Mouse (Mus musculus): Measurements from ENCODE around the gene Pdss1.
"Not testable (repeated sequence)": the region's sequence is repeated elsewhere in the genome, so short reads cannot be mapped to it uniquely, and the experiment has no call there.

The Pdss1 gene

DNA sequence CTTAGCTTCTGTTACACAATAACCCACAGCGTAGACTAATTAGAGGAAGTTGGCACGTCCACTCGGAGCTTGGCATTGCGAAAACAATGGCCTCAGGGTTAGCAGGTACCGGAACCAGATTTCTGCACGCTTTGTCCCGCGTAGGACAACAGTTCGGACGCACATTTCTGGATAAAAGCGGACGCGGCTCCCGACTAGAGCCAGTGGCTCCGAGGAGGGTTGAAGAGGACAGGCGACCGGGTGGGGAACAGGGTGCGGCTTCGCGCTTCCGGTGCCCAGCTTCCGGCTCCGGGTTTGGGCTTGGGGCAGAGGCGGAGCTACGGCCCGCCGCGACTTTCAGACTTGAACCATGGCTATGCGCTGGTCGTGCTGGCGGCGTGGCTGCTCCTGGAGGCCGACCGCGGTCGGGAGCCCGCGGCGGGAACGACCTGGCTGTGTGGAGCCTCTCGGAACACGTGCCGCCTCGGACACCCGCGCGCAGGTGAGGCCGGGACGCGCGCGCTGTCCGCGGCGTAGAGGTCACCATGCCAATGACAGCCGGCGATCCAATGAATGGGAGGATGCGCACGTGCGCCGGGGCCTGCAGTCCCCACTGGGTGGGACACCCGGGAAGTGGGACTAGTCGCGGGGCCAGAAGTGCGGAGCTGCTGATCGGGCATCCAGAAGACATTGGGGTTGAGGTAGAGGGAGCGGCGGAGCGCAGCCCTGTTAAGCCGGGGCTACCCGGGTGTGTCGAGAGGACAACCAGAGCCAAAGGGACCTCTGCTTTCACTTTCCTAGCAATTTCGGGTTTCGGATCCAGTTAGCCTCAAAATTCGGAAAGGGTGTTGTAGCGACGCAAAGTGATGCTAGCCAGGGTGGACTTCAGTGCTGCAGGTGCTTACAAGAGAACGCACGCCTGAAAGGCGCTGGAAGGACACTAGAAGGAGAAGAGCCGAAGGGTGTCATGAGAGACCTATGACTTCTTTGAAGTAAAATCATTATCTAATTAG is at the start of gene Pdss1:
Gene Pdss1 (plus strand): TSS at position 241 of the 992 bp plus-strand sequence.
- in situ Hi-C loops (cut with MboI): no loop called here

DNA sequence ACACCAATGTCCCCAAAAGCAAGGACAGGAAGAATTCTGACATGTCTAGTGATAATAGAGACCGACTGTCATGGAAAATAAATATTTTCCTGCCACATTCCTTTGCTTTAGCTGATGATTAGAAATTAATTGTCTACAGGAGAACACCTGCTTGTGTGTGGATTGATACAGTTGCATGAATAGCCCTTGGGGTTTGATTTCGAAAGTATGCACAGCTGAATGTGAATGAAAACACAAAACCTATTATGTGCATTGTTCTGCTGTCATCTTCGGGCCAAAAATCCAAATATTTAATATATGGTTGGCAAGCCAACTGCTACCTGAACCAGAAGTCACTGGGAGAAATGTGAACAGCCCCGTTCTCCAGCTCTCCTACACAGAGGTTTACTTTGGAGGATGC is 43.4 kb upstream of the Pdss1 start:
- in situ Hi-C loops (cut with MboI): loop anchor here (25.0 kb wide), 1 partner anchor 915 kb away; no protein-coding TSS in a partner anchor

GRCm38 (mm10) chr2:22857501-22857900 is 37.8 kb upstream of the Pdss1 start:
- in situ Hi-C loops (cut with MboI): loop anchor here (25.0 kb wide), 1 partner anchor 920 kb away; no protein-coding TSS in a partner anchor

DNA sequence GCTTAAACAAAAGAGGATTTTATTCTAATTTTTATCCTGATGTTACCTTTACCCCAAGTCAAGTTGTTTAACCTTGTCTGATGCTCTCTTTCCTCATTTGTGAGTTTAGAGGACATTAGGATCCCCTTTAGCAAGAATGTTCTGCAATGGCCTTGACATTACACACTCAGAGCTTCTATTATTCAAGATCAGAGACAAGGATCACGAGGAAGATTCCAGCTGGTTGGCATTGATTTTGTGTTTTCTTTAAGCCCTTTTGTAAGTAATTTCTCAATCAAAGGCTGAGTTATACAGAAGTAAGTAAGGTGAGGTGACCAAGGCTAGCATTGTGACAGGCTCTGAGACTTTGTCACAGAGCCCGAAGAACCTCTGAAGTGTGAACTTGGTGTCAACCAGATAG is 33.1 kb upstream of the Pdss1 start:
- in situ Hi-C loops (cut with MboI): loop anchor here (10.0 to 25.0 kb wide), 2 partner anchors 107 to 925 kb away; no protein-coding TSS in a partner anchor

DNA sequence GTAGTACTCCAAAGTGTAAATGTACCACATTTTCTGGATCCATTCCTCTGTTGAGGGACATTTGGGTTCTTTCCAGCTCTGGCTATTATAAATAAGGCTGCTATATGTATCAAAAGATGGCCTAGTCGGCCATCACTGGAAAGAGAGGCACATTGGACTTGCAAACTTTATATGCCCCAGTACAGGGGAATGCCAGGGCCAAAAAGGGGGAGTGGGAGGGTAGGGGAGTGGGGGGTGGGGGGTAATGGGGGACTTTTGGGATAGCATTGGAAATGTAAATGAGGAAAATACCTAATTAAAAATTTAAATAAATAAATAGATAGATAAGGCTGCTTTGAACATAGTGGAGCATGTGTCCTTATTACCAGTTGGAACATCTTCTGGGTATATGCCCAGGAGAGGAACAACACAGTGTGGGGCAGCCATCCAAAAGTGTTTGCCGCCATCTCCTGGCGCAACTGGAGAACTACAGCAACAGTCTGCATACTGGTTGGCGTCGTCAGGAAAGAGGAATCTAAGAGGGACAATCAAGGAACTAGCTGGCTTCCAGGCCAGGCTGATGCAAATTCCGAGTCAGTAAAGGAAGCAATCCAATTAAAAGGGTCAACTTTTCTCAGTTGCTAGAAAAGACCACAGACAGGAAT is 30.8 kb upstream of the Pdss1 start:
- in situ Hi-C loops (cut with MboI): loop anchor here (10.0 to 25.0 kb wide), 2 partner anchors 110 to 927 kb away; no protein-coding TSS in a partner anchor

DNA sequence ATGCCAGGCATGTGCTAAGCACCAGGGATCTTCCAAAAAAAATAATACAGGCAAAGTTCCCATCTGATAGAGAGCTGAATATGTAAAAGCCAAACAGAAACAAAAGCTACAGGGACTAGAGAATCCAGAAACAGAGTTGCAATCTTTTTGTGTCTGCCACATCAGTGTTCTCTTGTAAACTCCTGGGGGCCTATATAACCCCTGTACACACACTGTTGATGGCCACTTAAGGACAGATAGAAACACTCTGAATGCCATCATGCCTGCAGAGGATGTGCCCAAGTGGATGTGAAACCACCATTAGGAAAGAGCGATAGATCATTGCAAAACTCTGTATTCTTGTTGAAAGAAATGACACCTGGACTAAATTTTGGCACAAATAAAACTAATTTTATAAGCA is 29.5 kb upstream of the Pdss1 start:
- in situ Hi-C loops (cut with MboI): loop anchor here (10.0 to 25.0 kb wide), 2 partner anchors 111 to 929 kb away; no protein-coding TSS in a partner anchor

DNA sequence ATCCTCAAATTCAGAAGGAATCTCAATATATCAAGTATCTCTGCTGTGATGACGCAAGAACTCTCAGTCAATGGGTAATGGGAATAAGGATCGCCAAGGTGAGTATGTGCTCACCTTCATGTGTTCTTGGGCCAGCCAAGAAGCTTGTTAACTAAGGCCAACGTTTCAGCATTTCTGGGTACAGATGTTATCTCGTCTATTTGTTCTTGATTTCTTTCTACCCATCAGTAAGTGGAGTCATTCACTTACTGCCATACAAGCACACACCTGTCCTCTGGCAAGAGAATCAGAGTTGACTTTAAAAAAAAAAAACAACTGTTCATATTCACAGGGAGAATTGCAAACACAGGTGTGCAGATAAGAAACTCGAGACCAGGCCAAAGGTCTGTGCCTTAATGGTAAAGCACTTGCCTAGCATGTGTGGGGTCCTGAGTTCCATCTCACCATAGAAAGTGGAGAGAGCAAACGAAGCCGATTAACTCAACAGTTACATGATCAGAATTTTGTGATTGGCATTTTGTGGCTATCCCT is 28.4 kb upstream of the Pdss1 start:
- in situ Hi-C loops (cut with MboI): loop anchor here (10.0 to 25.0 kb wide), 2 partner anchors 112 to 930 kb away; no protein-coding TSS in a partner anchor

GRCm38 (mm10) chr2:22873159-22873558 is 22.2 kb upstream of the Pdss1 start:
- in situ Hi-C loops (cut with MboI): loop anchor here (25.0 kb wide), 1 partner anchor 936 kb away; no protein-coding TSS in a partner anchor

- in situ Hi-C loops (cut with MboI): loop anchor here (25.0 kb wide), 1 partner anchor 937 kb away; no protein-coding TSS in a partner anchor
Measured at GRCm38 (mm10) chr2:22874628-22875027, 20.7 kb upstream of the Pdss1 start.

GRCm38 (mm10) chr2:22876614-22877013 is 18.7 kb upstream of the Pdss1 start:
- in situ Hi-C loops (cut with MboI): no loop called here

DNA sequence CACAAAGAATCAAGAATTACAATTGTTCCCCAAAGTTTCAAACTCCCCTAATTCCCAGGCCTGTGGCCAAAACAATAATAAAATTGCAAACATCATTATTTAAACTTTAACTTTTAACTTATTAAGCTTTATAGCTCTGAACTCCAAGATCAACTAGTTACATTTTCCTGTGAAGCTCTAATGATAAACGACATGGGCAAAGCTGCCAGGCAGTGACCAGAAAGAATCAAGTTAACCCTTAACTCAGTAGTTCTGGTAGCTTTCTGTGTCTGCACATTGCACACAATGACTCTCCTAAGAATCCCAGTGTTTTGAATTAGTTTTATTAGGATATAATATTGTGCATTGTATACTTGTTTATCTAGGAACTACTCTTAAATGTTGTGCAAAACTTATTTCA is 16.5 kb upstream of the Pdss1 start:
- in situ Hi-C loops (cut with MboI): no loop called here

DNA sequence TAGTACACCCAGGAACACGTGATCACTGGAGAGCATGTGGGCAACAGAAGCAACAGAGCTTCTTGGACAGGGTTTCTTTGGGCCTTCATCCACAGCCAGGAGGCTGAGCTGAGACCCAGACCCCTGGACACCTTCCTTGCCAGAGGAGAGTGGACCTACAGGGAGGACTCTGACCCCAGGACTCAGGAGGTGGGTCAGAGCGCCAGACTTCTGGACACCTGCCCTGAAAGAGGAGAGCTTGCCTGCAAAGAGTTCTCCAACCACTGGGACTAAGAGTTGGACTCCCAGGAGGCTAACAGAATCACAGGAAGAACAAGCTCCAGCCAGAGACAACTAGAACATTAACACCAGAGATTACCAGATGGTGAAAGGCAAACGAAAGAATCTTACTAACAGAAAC is 14.6 kb upstream of the Pdss1 start:
- in situ Hi-C loops (cut with MboI): not testable (repeated sequence)

DNA sequence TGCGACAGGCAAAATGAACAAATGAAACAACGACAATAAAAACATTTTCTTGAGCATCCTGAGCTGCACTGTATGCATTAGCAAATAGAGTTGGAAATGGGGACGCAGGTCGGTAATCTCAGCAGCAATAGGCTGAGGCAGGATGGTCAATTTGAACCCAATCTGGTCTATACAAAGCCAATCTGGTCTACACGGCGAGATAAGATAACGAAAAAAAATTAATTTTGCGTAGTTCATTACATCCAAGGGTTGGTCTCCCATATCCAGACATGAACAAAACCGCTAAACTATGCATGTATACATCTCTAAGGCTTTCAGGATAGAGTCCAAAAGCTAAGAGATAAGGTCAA is 415 bp upstream of the Pdss1 start:
- in situ Hi-C loops (cut with MboI): no loop called here

DNA sequence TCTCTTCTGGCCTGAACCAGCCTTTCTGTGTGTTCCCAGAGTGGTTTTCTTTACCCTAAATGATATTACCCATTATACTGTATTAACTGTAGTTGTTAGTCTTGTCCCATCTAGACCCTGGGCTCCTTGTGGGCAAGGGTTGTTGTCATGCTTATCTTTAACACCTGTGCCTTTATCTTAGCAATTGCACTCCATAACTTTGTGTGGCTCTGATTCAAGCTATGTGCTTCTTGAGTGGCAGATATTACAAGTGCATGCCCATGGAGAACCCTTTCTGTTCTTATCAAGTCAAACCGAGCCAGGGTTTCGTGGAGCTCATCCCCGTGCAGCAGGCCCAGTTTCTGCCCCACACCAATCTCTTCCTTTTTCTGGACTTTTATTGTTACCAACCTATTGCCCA is 8.6 kb downstream of the Pdss1 start:
- in situ Hi-C loops (cut with MboI): no loop called here

DNA sequence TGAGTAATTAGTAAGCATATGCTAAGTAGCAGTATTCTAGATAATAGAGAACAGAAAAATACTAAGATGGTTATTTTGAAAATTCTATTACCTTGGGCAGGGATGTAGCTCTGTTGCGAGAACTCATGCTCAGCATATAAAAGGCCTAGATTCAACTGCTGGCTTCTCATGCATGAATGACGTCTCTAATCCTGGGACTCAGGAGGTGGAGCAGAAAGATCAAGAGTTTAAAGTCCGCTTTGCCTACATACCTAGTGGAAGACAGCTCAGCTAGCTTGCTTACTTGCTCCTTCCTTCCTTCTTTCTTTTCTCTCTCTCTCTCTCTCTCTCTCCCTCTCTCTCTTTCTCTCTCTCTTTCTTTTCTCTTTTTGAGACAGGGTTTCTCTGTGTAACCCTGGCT is 19.1 kb downstream of the Pdss1 start:
- in situ Hi-C loops (cut with MboI): no loop called here

DNA sequence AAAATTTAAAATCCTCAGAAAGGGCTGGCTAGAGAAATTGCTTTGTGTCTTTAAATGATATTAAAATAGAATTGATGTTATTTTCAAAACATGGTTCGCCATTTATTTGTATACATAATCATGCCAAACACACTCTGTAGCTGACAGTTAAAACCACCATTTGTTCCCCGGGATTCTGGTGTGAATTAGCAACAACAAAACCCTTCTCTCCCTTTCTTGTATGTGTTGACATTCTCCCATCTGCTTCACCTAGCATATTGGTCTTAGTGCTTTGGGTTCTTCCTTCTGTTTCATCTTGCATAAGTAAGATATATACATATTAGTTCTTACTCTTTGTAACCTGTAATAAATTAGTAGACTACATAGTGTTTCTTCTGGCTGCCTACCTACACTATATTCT is 23.3 kb downstream of the Pdss1 start:
- in situ Hi-C loops (cut with MboI): no loop called here

DNA sequence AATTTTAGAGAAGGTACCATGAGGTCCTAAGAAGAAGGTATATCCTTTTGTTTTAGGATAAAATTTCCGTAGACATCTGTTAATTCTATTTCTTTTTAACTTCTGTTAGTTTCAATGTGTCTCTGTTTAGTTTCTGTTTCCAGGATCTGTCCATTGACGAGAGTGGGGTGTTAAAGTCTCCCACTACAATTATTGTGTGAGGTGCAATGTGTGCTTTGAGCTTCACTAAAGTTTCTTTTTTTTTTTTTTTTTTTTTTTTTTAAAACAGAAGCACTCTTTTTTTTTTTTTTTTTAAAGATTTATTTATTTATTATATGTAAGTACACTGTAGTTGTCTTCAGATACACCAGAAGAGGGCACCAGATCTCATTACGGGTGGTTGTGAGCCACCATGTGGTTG is 30.6 kb downstream of the Pdss1 start:
- in situ Hi-C loops (cut with MboI): not testable (repeated sequence)

DNA sequence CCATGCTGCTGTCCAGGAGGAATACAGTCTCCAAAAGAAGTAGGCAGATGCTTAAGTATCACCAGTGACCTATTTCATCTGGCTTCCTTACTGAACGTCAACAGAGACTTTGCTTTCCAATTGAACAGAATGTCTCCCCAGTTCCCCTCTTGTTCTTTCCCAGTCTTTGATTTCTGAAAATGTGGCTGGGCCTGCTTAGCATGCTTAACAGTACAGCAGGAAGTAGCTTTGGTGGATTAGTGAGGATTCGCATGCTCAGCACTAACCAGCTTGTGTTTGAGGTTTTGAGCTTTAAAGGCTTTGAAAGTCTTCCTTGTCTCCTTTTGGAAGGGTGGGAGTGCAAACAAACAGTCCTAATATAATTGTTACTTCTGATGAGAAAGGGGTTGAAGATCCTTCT is 32.9 kb downstream of the Pdss1 start:
- in situ Hi-C loops (cut with MboI): no loop called here

GRCm38 (mm10) chr2:22933556-22933955 is 38.2 kb downstream of the Pdss1 start:
- in situ Hi-C loops (cut with MboI): no loop called here

- in situ Hi-C loops (cut with MboI): no loop called here
Measured at GRCm38 (mm10) chr2:22949956-22950355, 54.6 kb downstream of the Pdss1 start.

- in situ Hi-C loops (cut with MboI): no loop called here
Measured at GRCm38 (mm10) chr2:22954278-22954677, 59.0 kb downstream of the Pdss1 start.

DNA sequence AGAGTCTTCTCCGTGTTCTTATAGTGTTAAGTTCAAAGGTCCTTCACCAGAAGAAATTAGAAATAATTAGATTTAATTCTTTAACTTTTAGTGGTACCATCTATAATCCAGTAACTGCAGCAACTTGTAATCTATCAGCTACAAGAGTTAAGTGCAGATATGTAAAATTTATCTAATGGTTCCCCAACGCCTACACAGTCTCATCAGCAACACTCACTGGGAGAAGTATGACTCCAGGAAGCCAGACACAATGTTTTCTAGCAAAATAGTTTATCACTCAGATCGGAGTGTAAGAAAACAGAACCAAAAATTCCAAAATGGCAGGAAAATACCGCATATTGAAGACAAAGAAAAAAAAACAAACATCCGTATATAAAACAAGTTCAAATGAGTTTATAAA is 60.6 kb downstream of the Pdss1 start:
- in situ Hi-C loops (cut with MboI): no loop called here

Data from mature B cell (primary cell).